Mouse (Mus musculus) myocyte (in vitro differentiated cells): ENCODE data around the gene Lsm4.

Experiments
- MAX ChIP-seq: IDR thresholded peaks from one replicate; pipeline ENCODE4 v1.6.1; 2011; ENCODE audit warnings: low read depth, mild to moderate bottlenecking, control low read depth
- MYOG ChIP-seq, 3 experiments: IDR thresholded peaks; one replicate each; pipeline ENCODE4 v1.6.1; 2011; ENCODE audit warnings: control low read depth in 2 of 3, low read depth in 2 of 3, mild to moderate bottlenecking in 2 of 3; ENCODE audit not compliant: insufficient read length in 2 of 3, control insufficient read depth in 1 of 3, insufficient read depth in 1 of 3
- POLR2A ChIP-seq: IDR thresholded peaks from one replicate; pipeline ENCODE4 v1.6.1; 2011; ENCODE audit warnings: low read depth, mild to moderate bottlenecking, control low read depth, moderate library complexity; ENCODE audit not compliant: insufficient read length
- SRF ChIP-seq: IDR thresholded peaks from one replicate; pipeline ENCODE4 v1.6.1; 2011; ENCODE audit warnings: low read depth; ENCODE audit not compliant: control insufficient read depth, insufficient read length

DNA sequence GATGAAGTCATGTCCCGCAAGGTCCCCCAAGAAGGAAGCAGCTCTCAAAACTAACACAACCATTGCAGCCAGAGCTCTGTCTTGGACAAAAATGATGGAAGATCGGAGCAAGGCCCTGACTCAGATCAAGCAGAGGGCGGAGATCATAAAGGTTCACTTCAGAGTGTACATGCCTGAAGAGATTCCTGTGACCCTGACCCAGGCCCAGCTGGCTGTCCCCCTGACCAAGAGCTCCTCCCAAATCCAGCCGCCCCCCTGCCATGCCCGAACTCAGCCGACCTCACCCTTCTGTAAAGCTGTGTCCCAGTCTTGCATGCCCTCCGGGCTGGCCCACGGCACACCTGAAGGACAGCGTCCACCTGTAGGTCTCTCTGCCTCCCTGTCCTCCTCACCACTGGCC is 36.7 kb downstream of the Lsm4 start:
- TF ChIP-seq MAX (no peak), POLR2A (no peak), MYOG (IDR thresholded peaks at IDR 0.05; ENCODE audit: control insufficient read depth in 1 of 3, insufficient read depth in 1 of 3, insufficient read length in 2 of 3, low read depth in 2 of 3) (no peak), SRF (no peak)
